Mouse (Mus musculus) hindbrain, embryonic 13.5 days (tissue): Measurements from ENCODE around the gene Asna1. TPM values are rescaled to one million over a fixed set of nuclear protein-coding genes. Genes with fewer than 3 reads are reported as not detected.

ENCODE experiments used
- ATAC-seq: fragments of 200-750 bp; cut with Nextera tagmentation; 2 replicates; pipeline ENCODE4 v1.8.0; 2017; ENCODE audit warnings: moderate TSS enrichment; ENCODE audit not compliant: low FRiP score
- H3K27ac ChIP-seq: fragments of 300-500 bp; sonication (generic); 2 replicates; pipeline ENCODE4 v1.5.1; 2015; ENCODE audit warnings: inconsistent platforms, mild to moderate bottlenecking, moderate library complexity
- H3K27me3 ChIP-seq: fragments of 300-500 bp; sonication (generic); 2 replicates; pipeline ENCODE4 v1.6.1; 2015; ENCODE audit warnings: mild to moderate bottlenecking, inconsistent platforms
- H3K36me3 ChIP-seq: fragments of 300-500 bp; sonication (generic); 2 replicates; pipeline ENCODE4 v1.6.1; 2015; ENCODE audit warnings: mild to moderate bottlenecking, inconsistent platforms
- H3K4me1 ChIP-seq: fragments of 300-500 bp; sonication (generic); replicated peaks from 2 replicates; pipeline ENCODE4 v1.6.1; 2015; ENCODE audit warnings: inconsistent platforms
- H3K4me2 ChIP-seq: fragments of 300-500 bp; sonication (generic); 2 replicates; pipeline ENCODE4 v1.6.1; 2015; ENCODE audit warnings: inconsistent platforms, mild to moderate bottlenecking, moderate library complexity
- H3K4me3 ChIP-seq: fragments of 300-500 bp; sonication (generic); 2 replicates; pipeline ENCODE4 v1.5.1; 2015; ENCODE audit warnings: mild to moderate bottlenecking, inconsistent platforms
- H3K9ac ChIP-seq: fragments of 300-500 bp; sonication (generic); 2 replicates; pipeline ENCODE4 v1.6.1; 2015; ENCODE audit warnings: mild to moderate bottlenecking, inconsistent platforms
- H3K9me3 ChIP-seq: fragments of 300-500 bp; sonication (generic); 2 replicates; pipeline ENCODE4 v1.6.1; 2016; ENCODE audit warnings: inconsistent platforms
- WGBS: fragments of 180-500 bp; shearing (Covaris S2); methylation state at CpG from one replicate; pipeline ENCODE4 v1.1.7; 2015; 5-methylcytosine and 5-hydroxymethylcytosine counted together
- polyA plus RNA-seq: library from polyadenylated mRNA; unstranded; fragments of >200 nt; fragmentation: Nextera tagmentation; extraction: Ambion mirVana; gene quantifications from 2 replicates; pipeline ENCODE4 v1.2.1, GENCODE M21; 2015

Gene Asna1
- polyA plus RNA-seq, 1 experiment from 2014 or later = 157 TPM

DNA sequence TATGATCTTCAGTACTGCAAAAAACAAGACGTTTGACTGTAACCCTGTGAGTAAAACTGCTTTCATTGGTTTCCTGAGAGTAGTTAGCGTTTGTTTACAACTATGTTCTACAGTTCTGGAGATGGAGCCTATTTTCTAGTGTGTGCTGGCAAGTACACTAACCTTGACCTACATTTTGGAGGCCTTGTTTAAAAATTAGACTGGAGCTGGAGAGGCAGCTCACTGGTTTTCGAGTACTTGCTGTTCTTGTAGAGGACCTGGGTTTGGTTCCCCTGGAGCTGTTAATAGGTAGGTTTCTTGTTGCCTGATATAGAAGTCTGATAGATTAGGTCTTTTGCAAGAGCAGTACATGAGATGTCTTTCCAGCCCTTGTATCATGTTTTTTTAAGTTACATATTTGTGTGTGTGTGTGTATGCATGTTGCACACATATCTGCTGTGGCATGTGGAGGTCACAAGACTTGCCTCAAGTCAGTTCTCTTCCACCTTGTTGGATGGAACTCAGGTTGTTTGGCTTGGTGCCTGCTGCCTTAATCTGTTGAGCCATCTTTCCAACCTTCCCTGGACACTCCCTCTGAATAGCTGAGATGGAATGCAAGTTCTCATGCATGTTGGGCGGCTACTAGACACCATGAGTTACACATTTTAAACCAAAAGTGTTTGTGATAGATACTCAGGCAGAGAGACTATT lies 7.7 kb upstream of the Asna1 start:
- Histone ChIP-seq H3K36me3 (peaks cover 41% of the 10 kb centered on the region), H3K9ac (no peak overlapping the region), H3K27ac (no peak overlapping the region), H3K27me3 (no peaks in the 10 kb centered on the region), H3K4me1 (peaks cover 31% of the 10 kb centered on the region), H3K4me2 (no peak overlapping the region), H3K4me3 (no peak overlapping the region), H3K9me3 (no peaks in the 10 kb centered on the region)
- ATAC-seq = no peak
- WGBS = 91% methylated on average over 4 of the region's 4 CpGs

DNA sequence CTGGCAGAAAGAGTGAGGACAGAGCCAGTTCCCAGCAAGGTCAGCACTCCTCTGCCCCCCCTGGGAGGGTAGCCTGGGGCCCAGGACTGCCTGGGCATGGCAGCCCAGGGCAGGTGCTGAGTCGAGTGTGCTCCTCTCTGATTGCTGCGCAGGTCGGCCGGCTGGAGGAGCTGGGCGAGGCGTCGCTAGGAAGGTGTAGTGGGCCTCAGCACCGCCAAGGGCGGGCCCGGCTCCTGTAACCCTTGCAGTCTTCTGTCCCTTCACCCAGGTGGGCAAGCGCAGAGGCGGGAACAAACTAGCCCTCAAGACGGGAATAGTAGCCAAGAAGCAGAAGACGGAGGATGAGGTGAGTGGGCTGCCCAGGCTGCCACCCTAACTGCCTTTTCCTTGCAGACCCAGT lies 4.2 kb upstream of the Asna1 start:
- whole genome bisulfite sequencing = 95% methylated on average over 14 of the region's 14 CpGs
- no peak overlapping the region; the same call in 1 of the 2 replicates for H3K4me3 ChIP-seq
- peaks cover 41% of the 10 kb centered on the region for H3K36me3 ChIP-seq
- ATAC-seq = no peak
- no peaks in the 10 kb centered on the region for H3K27me3 ChIP-seq
- peak overlapping the region; percentile 100 for H3K9ac ChIP-seq
- peak overlapping the region; percentile 92 for H3K4me2 ChIP-seq
- no peaks in the 10 kb centered on the region for H3K9me3 ChIP-seq
- H3K27ac ChIP-seq = no peak overlapping the region
- peaks cover 33% of the 10 kb centered on the region for H3K4me1 ChIP-seq

DNA sequence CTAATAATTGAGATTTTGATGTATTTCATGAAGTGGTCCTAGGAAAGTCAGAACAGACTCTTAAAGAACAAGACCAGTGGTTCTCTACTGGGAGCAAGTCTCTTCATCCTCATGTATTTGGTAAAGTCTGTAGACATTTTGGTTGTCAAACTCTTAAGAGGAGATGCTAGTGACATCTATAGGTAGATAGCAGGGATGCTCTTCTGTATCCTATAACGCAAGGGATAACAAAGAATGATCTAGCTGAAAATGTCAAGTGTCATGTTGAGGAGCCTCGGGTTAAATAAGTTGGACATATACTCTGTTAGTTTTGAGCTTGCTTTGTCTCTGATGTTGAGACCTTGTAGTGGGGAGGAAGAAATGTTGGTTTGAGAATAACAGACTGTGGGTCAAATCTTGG lies 2.8 kb upstream of the Asna1 start:
- Histone ChIP-seq H3K9ac (peak overlapping the region; percentile 100), H3K27ac (no peak overlapping the region)
- WGBS = 19% methylated on average over 2 of the region's 2 CpGs

DNA sequence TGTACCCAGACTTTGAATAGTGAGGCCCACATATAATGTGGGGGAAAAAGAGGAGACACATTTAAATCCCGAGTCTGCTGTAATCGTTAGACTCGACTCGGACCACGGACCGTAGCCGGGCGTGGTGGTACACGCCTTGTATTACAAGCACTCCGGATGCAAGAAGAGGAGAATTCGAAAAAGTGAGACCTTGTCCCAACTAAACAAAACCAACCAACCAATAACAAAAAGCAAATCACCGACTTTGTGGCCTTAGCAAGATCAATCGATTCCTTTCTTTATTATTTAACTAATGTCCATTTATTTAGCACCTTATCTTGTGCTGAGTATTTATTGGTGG lies 2.4 kb upstream of the Asna1 start:
- no peak for ATAC-seq
- Histone ChIP-seq H3K27ac (peak overlapping the region; percentile 93), H3K4me2 (peak overlapping the region; percentile 92), H3K4me1 (peaks cover 41% of the 10 kb centered on the region), H3K4me3 (peak overlapping the region; percentile 87), H3K36me3 (peaks cover 47% of the 10 kb centered on the region), H3K27me3 (no peaks in the 10 kb centered on the region), H3K9me3 (no peaks in the 10 kb centered on the region), H3K9ac (peak overlapping the region; percentile 100)
- 2% methylated on average over 13 of the region's 13 CpGs for WGBS

More for the DNA sequence above, 2.8 kb upstream of the Asna1 start:
- H3K4me2 ChIP-seq = peak overlapping the region; percentile 92
- H3K36me3 ChIP-seq = peaks cover 46% of the 10 kb centered on the region
- no peaks in the 10 kb centered on the region for H3K27me3 ChIP-seq
- H3K4me3 ChIP-seq = peak overlapping the region; percentile 87
- H3K4me1 ChIP-seq = peaks cover 41% of the 10 kb centered on the region
- H3K9me3 ChIP-seq = no peaks in the 10 kb centered on the region
- no peak for ATAC-seq

DNA sequence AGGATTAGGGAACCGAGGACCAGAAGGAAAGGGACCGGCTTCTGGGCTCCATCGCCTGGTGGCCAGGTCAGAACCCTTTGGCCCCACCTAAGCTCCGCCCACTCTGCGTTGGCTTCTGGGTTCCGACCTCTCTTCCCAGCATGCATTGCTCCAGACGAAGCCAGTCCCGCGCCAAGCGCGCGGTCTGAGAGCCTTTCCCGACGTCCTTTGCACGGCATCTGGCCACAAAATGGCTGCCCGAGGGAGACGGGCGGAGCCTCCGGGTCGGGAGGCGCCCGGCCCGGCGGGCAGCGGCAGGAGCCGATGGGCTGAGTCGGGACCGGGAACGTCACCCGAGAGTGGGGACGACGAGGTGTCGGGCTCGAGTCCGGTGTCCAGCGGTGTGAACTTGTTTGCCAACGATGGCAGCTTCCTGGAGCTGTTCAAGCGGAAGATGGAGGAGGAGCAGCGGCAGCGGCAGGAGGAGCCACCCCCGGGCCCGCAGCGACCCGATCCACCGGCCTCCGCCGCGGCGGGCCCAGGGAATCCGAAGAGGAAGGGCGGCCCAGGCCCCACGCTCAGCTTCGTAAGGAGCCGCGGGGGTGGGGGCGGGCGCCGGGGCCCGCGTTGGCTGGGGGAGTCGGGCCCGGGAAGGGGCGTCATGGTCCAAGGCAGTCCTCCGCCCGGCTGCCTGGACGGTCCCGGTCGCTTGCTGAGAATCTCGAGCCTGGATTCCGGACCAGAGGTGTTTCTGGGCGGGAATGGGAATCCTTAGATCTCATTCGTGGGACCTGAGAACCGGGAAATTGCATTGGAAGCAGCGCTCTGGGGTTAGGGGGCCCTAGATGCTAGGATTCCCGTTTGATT lies 1.8 kb upstream of the Asna1 start, which contains the start of gene Trir:
Gene Trir, plus strand, starts transcription at position 154 of the 846 bp plus-strand sequence.
- Histone ChIP-seq H3K9ac (peak within 1 kb of the TSS; percentile 100), H3K36me3 (peaks cover 47% of the 10 kb centered on the region), H3K4me2 (peak within 1 kb of the TSS; percentile 92), H3K27ac (peak within 1 kb of the TSS; percentile 93), H3K27me3 (no peaks in the 10 kb centered on the region), H3K9me3 (no peaks in the 10 kb centered on the region), H3K4me1 (peaks cover 41% of the 10 kb centered on the region), H3K4me3 (peak within 1 kb of the TSS; percentile 91)
- WGBS = 1% methylated on average over 72 of the region's 75 CpGs
- ATAC-seq = peak; percentile 74

DNA sequence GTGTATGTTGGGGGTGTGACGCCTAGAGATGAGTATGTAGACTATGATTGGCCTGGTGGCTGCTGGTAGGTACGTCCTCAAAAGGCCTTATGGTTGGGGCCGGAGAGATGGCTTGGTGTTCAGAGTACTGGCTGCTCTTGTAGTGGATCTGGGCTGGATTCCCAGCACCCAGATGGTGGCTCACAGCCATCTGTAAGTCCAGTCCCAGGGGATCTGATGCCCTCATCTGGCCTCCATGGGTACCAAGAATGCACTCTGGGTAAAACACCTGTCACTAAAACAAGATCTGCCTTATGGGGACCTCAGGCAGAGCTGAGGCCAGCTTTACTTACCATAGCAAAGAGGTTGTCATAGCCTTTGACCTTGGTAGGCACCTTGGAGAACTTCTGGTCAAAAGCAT lies 1.2 kb downstream of the Asna1 start:
- WGBS = 99% methylated on average over 3 of the region's 3 CpGs
- H3K4me3 ChIP-seq = peak overlapping the region; percentile 91; the same call in 1 of the 2 replicates
- H3K36me3 ChIP-seq = peaks cover 51% of the 10 kb centered on the region

DNA sequence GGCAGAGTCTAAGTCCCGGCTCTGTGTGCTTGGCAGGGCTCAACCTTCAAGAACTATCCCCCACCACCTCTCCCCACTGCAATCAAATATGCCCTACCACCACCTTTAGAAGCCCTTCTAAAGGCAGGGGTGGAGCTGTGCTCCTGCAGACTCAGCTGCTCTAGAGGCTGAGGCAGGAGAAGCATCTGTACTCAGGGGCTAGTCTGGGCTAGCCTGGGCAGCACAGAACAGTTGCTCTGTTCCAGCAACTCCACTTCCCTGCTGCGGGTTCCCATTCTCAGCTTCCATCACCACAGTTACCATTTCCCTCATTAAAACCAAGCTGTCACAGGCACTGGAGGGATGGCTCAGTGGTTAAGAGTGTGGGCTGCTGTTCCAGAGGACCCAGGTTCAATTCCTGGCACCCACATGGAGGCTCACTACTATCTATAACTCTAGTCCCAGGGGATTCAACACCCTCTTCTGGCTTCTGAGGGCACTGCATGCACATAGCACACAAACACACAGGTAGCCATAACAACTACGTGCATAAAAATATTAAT lies 3.5 kb downstream of the Asna1 start:
- ATAC-seq = no peak
- Histone ChIP-seq H3K4me2 (no peak overlapping the region), H3K36me3 (peaks cover 70% of the 10 kb centered on the region), H3K9ac (no peak overlapping the region), H3K27me3 (no peaks in the 10 kb centered on the region), H3K9me3 (no peaks in the 10 kb centered on the region), H3K4me3 (no peak overlapping the region), H3K27ac (no peak overlapping the region), H3K4me1 (peaks cover 24% of the 10 kb centered on the region)
- WGBS = 98% methylated on average over 3 of the region's 3 CpGs

More for the DNA sequence above, 1.2 kb downstream of the Asna1 start:
- Histone ChIP-seq H3K9ac (peak overlapping the region; percentile 86; the same call in 1 of the 2 replicates), H3K27me3 (no peaks in the 10 kb centered on the region), H3K9me3 (no peaks in the 10 kb centered on the region), H3K27ac (no peak overlapping the region), H3K4me1 (peaks cover 36% of the 10 kb centered on the region), H3K4me2 (peak overlapping the region; percentile 92)
- no peak for ATAC-seq

DNA sequence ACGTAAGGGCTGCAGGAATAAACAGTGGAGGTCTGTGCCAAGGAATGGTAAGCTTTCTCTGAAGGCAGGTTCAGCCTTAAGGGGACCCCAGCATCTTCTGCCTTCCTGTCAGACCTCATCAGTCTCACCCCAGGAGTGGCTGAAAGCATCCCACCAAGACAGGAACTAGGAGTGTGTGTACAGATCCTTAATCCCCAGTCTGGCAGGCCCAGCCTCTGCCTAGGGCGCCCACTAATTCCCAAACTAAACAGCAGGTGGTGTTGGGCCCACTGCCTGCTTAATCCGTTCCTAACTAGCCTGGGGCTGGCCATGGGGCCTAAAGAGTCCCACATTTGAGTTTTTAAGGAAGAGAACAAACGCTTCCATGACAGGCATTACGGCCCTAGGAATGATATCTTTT lies 7.9 kb downstream of the Asna1 start:
- Histone ChIP-seq H3K27ac (no peak overlapping the region), H3K4me3 (no peak overlapping the region), H3K4me1 (peaks cover 6% of the 10 kb centered on the region), H3K36me3 (peaks cover 53% of the 10 kb centered on the region), H3K9ac (no peak overlapping the region; the same call in 1 of the 2 replicates), H3K4me2 (no peak overlapping the region), H3K9me3 (no peaks in the 10 kb centered on the region), H3K27me3 (peaks cover 29% of the 10 kb centered on the region)
- 50% methylated on average over 5 of the region's 5 CpGs for WGBS
- ATAC-seq = no peak

DNA sequence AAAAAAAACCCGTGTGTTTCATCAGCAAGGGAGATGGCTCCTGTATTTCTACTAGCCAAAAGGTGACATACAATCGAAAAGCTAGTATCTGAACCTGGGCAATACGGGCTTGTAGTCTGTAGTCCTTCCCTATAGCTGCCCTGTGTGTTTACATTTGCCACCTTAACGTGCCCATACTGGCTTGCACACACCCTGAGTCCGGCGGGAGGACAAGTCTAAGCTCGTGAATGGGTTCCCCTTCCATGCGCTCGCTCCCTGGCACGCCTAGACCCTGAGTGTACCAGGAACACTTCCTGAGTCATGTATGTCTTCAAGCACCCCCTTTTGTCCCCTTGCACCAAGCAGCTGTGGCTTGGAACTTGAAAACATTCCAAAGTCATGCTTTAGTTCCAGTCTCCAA lies 8.4 kb downstream of the Asna1 start:
- H3K4me3 ChIP-seq = no peak overlapping the region

DNA sequence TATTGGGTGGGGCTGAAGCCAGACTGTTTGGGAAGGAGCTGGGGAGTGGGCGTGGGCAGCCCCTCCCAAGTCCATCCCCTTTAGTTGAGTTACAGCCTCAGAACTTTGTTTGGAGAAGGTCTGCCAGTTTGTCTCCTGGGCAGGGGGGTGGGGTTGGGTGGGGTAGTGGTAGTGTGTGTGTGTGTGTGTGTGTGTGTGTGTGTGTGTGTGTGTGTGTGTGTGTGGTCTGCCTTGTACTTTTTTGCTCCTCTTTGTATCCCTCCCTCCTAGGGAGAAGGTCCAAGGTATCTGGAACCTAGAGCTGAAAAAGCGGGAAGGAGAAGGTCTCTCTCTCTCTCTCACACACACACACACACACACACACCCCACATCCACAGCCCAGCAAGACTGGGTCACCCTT lies 10.7 kb downstream of the Asna1 start, which contains the start of gene Best2:
Gene Best2, minus strand, starts transcription at position 101 of the 400 bp plus-strand sequence.
- Histone ChIP-seq H3K4me1 (peaks cover 6% of the 10 kb centered on the region), H3K9ac (peak within 1 kb of the TSS; percentile 67), H3K4me2 (peak within 1 kb of the TSS; percentile 66), H3K27me3 (peaks cover 49% of the 10 kb centered on the region), H3K4me3 (peak within 1 kb of the TSS; percentile 38), H3K36me3 (peaks cover 25% of the 10 kb centered on the region), H3K27ac (no peak within 1 kb of the TSS), H3K9me3 (no peaks in the 10 kb centered on the region)
- WGBS = 70% methylated on average over 1 of the region's 2 CpGs
- no peak for ATAC-seq

More for the DNA sequence above, 8.4 kb downstream of the Asna1 start:
- peaks cover 48% of the 10 kb centered on the region for H3K36me3 ChIP-seq
- H3K4me1 ChIP-seq = peaks cover 6% of the 10 kb centered on the region
- H3K27ac ChIP-seq = no peak overlapping the region
- no peak overlapping the region for H3K9ac ChIP-seq
- H3K9me3 ChIP-seq = no peaks in the 10 kb centered on the region
- H3K27me3 ChIP-seq = peaks cover 33% of the 10 kb centered on the region
- ATAC-seq = no peak
- no peak overlapping the region for H3K4me2 ChIP-seq
- 77% methylated on average over 10 of the region's 10 CpGs for WGBS

DNA sequence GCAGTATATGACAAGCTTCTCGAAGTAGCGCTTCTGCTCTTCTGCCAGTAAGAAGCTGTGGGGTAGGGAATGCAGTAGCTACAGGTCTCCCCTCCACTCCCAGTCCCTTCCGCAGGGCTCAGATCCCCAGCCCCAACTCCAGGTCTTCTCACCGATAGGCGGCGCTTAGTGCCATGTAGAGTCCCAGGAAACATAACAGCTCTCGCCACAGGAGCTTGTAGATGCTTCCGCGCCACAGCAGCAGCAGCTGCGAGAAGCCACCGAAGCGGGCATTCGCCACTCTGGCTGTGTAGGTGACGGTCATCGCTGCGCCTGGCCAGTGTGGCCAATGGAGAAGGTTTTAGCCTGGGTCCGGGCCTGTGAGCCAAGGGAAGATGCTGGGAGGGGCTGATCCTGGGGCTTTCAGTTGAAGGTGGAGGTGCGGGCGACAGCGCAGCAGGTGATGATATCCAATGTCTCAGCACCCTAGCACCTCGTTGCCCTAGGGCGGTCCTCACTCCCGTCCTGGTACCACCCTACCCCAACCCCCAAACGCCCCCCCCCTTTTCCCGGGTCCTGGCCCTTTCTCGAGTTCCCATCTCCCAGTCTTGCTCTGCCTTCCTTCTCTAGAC lies 11.7 kb downstream of the Asna1 start:
- H3K27me3 ChIP-seq = peaks cover 60% of the 10 kb centered on the region
- WGBS = 5% methylated on average over 25 of the region's 26 CpGs

DNA sequence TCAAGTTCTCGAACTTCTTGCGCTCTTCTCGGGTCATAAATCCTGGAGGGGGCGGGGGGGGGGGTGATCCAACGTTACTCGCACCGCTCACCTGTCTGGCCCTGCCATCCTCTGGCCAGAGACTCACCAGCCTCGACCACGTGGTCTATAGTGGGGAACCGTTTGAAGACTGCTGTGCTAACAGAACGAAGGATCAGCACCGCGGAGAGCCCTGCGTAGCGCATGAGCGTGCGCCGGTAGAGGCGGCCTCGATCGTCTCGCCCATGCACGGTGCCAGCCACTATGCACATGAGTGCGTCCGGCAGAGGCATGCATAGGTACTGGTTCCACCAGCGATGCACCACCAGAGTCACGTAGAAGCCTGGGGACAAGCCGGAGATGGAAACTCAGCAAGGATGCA lies 13.8 kb downstream of the Asna1 start:
- no peak overlapping the region for H3K4me2 ChIP-seq
- ATAC-seq = no peak
- H3K27ac ChIP-seq = no peak overlapping the region
- peaks cover 78% of the 10 kb centered on the region for H3K27me3 ChIP-seq
- no peak overlapping the region for H3K4me3 ChIP-seq
- H3K9ac ChIP-seq = peak overlapping the region; percentile 46; the same call in 1 of the 2 replicates
- WGBS = 18% methylated on average over 28 of the region's 28 CpGs
- H3K36me3 ChIP-seq = no peaks in the 10 kb centered on the region
- H3K4me1 ChIP-seq = peaks cover 6% of the 10 kb centered on the region
- H3K9me3 ChIP-seq = no peaks in the 10 kb centered on the region

More for the DNA sequence above, 11.7 kb downstream of the Asna1 start:
- peak; percentile 80 for ATAC-seq
- Histone ChIP-seq H3K36me3 (peaks cover 14% of the 10 kb centered on the region), H3K9me3 (no peaks in the 10 kb centered on the region), H3K9ac (peak overlapping the region; percentile 67), H3K4me1 (peaks cover 6% of the 10 kb centered on the region), H3K4me3 (peak overlapping the region; percentile 38), H3K4me2 (peak overlapping the region; percentile 66), H3K27ac (no peak overlapping the region)
